15 mouse cellular contexts compared by ENCODE assay signal in genomic region chr1:165230691-165231090, GRCm38 (mm10). TPM values are rescaled to one million over a fixed set of nuclear protein-coding genes. Genes with fewer than 3 reads are reported as not detected.
DNase-seq lines count a peak whose midpoint lies in the region; ATAC-seq and TF ChIP-seq lines count a peak whose summit lies in the region.
"Had no signal": no experiment of that assay in that cellular context is flagged by ENCODE, and none has a peak within 500 bp of the region (broad histone marks: within the 10 kb centered on the region; RNA-seq: fewer than 3 reads in every experiment).

No protein-coding gene starts in this region.

- dilution Hi-C loops in CH12.LX (cut with MboI; ENCODE audit: extremely low pct_ligation_motif_present, extremely low pct_unique_long_range_greater_than_20kb, low sequenced_read_pairs), result no loop called here

- H3K4me3 ChIP-seq in forebrain, postnatal 0 days (ENCODE audit: low read depth, low read length), result no peak overlapping the region
- H3K4me3 ChIP-seq in forebrain, embryonic 12.5 days (replicated peaks), result no peak overlapping the region
- no peak overlapping the region for H3K4me3 ChIP-seq in liver, postnatal 0 days (ENCODE audit: low read depth, low read length)
- no peak overlapping the region for H3K4me3 ChIP-seq in CH12.LX (replicated peaks in 1 of 3; ENCODE audit: low read depth in 2 of 3, low read length in 2 of 3, poor library complexity in 1 of 3)
- H3K4me3 ChIP-seq: liver, embryonic 13.5 days; neural tube, embryonic 15.5 days had no signal

- WGBS in forebrain, postnatal 0 days, result 96% methylated on average over 4 of the region's 4 CpGs
- 97% methylated on average over 4 of the region's 4 CpGs for whole genome bisulfite sequencing in forebrain, embryonic 12.5 days
- 87% methylated on average over 4 of the region's 4 CpGs for WGBS in liver, postnatal 0 days (ENCODE audit: insufficient replicate concordance)

- no peaks in the 10 kb centered on the region for H3K27me3 ChIP-seq in forebrain, postnatal 0 days (ENCODE audit: insufficient read depth, low read length)
- no peaks in the 10 kb centered on the region for H3K27me3 ChIP-seq in forebrain, embryonic 12.5 days
- H3K27me3 ChIP-seq in liver, postnatal 0 days (ENCODE audit: insufficient read depth, low read length), result no peaks in the 10 kb centered on the region
- no peaks in the 10 kb centered on the region for H3K27me3 ChIP-seq in CH12.LX (replicated peaks)
- H3K27me3 ChIP-seq: liver, embryonic 13.5 days; neural tube, embryonic 15.5 days had no signal

- TF ChIP-seq RAD21 in CH12.LX (IDR thresholded peaks at IDR 0.05; ENCODE audit: low read depth, low read length), result peak; percentile 38

- peaks cover 7% of the 10 kb centered on the region for H3K36me3 ChIP-seq in forebrain, postnatal 0 days (ENCODE audit: insufficient read depth)
- H3K36me3 ChIP-seq in forebrain, embryonic 12.5 days (replicated peaks), result peaks cover 7% of the 10 kb centered on the region
- H3K36me3 ChIP-seq in liver, postnatal 0 days (replicated peaks; ENCODE audit: insufficient read depth, low read length), result peaks cover 12% of the 10 kb centered on the region; the same call in 1 of the 2 replicates
- peaks cover 6 to 25% of the 10 kb centered on the region in 2 experiments for H3K36me3 ChIP-seq in CH12.LX (replicated peaks in 1 of 2; ENCODE audit: control insufficient read depth in 1 of 2, insufficient read depth in 1 of 2, low read length in 1 of 2)

- peaks cover 35% of the 10 kb centered on the region for H3K79me2 ChIP-seq in CH12.LX (replicated peaks; ENCODE audit: control insufficient read depth, extremely low read depth, insufficient read depth, poor library complexity, severe bottlenecking)

- DNase-seq in forebrain, postnatal 0 days, result no peak
- DNase-seq in liver, postnatal 0 days, result no peak
- no peak for DNase-seq in liver
- no peak for DNase-seq in CH12.LX (ENCODE audit: extremely low read depth)
- peak; percentile 49 for DNase-seq in induced T-regulatory cell, adult 2 months (ENCODE audit: low read depth)
- no peak for DNase-seq in layer of hippocampus, adult 9-11 months
- DNase-seq in urinary bladder, postnatal 36 days (ENCODE audit: low spot score in 2 of 2), result no peak
- DNase-seq: cerebellum, adult 11-12 months; gastrocnemius, postnatal 25 days; heart, postnatal 14 days; kidney, postnatal 36 days; liver, embryonic 13.5 days had no signal

- peak; percentile 33; the same call in 1 of the 2 replicates for TF ChIP-seq CTCF in forebrain, postnatal 0 days (IDR thresholded peaks at IDR 0.05; ENCODE audit: low read depth)
- peak; percentile 61 for TF ChIP-seq CTCF in liver, postnatal 0 days (IDR thresholded peaks at IDR 0.05; ENCODE audit: low read depth)
- TF ChIP-seq CTCF in CH12.LX (conservative IDR thresholded peaks at IDR 0.05 in 1 of 2, IDR thresholded peaks at IDR 0.05 in 1 of 2; ENCODE audit: low read depth in 2 of 2, low read length in 2 of 2), result peak; percentile 34 to 54; a peak in 3 of 4 replicates

- peaks cover 6% of the 10 kb centered on the region for H3K4me1 ChIP-seq in forebrain, postnatal 0 days (ENCODE audit: insufficient read depth)
- H3K4me1 ChIP-seq in forebrain, embryonic 12.5 days, result peaks cover 6% of the 10 kb centered on the region
- peaks cover 14% of the 10 kb centered on the region for H3K4me1 ChIP-seq in liver, postnatal 0 days (ENCODE audit: insufficient read depth)
- peaks cover 3 to 18% of the 10 kb centered on the region in 2 experiments; a peak in 3 of 4 replicates for H3K4me1 ChIP-seq in CH12.LX (ENCODE audit: control insufficient read depth in 1 of 2, insufficient read depth in 2 of 2)

- H3K9ac ChIP-seq in forebrain, postnatal 0 days, result no peak overlapping the region
- no peak overlapping the region for H3K9ac ChIP-seq in forebrain, embryonic 12.5 days
- H3K9ac ChIP-seq in liver, postnatal 0 days (replicated peaks), result no peak overlapping the region
- no peak overlapping the region for H3K9ac ChIP-seq in CH12.LX (ENCODE audit: insufficient read depth, low read depth)
- H3K9ac ChIP-seq: liver, embryonic 13.5 days; neural tube, embryonic 15.5 days had no signal

- no peak for TF ChIP-seq EP300 in liver, postnatal 0 days (IDR thresholded peaks at IDR 0.05; ENCODE audit: low read depth)
- no peak for TF ChIP-seq EP300 in CH12.LX (IDR thresholded peaks at IDR 0.05; ENCODE audit: low read length)

- in situ Hi-C loops in CH12.LX (cut with MboI; ENCODE audit: low pct_ligation_motif_present, low pct_unique_long_range_greater_than_20kb, low sequenced_read_pairs), result no loop called here

- ATAC-seq in forebrain, postnatal 0 days, result no peak
- no peak for ATAC-seq in forebrain, embryonic 12.5 days (ENCODE audit: low FRiP score)
- ATAC-seq in liver, postnatal 0 days, result no peak
- ATAC-seq: forebrain, embryonic 16.5 days had no signal

- H3K4me2 ChIP-seq in forebrain, postnatal 0 days (ENCODE audit: low read depth), result no peak overlapping the region
- no peak overlapping the region for H3K4me2 ChIP-seq in forebrain, embryonic 12.5 days
- no peak overlapping the region for H3K4me2 ChIP-seq in liver, postnatal 0 days (ENCODE audit: low read depth, low read length)
- H3K4me2 ChIP-seq in CH12.LX (ENCODE audit: insufficient read depth, low read depth, poor library complexity, severe bottlenecking), result no peak overlapping the region
- H3K4me2 ChIP-seq: liver, embryonic 13.5 days; neural tube, embryonic 15.5 days had no signal

- no peak overlapping the region for H3K27ac ChIP-seq in forebrain, postnatal 0 days (ENCODE audit: low read depth, low read length)
- no peak overlapping the region for H3K27ac ChIP-seq in forebrain, embryonic 12.5 days
- H3K27ac ChIP-seq in liver, postnatal 0 days (ENCODE audit: low read depth), result peak overlapping the region; percentile 83; the same call in 1 of the 2 replicates
- no peak overlapping the region for H3K27ac ChIP-seq in CH12.LX (ENCODE audit: insufficient read depth, low read depth)
- H3K27ac ChIP-seq: liver, embryonic 13.5 days; neural tube, embryonic 15.5 days had no signal

- TF ChIP-seq POLR2A in CH12.LX (IDR thresholded peaks at IDR 0.05; ENCODE audit: low read depth, low read length), result no peak

- H3K9me3 ChIP-seq in forebrain, postnatal 0 days (ENCODE audit: low read length), result no peaks in the 10 kb centered on the region
- H3K9me3 ChIP-seq in forebrain, embryonic 12.5 days, result no peaks in the 10 kb centered on the region
- no peaks in the 10 kb centered on the region for H3K9me3 ChIP-seq in liver, postnatal 0 days (ENCODE audit: low read length)
- no peaks in the 10 kb centered on the region for H3K9me3 ChIP-seq in CH12.LX (replicated peaks; ENCODE audit: low read length)
- H3K9me3 ChIP-seq: liver, embryonic 13.5 days; neural tube, embryonic 15.5 days had no signal

TF ChIP-seq in CH12.LX, 34 proteins besides CTCF, POLR2A, EP300 and RAD21:
- no peak for TF ChIP-seq GABPA (IDR thresholded peaks at IDR 0.05; ENCODE audit: insufficient replicate concordance, low read depth, low read length)
- TF ChIP-seq SMC3 (IDR thresholded peaks at IDR 0.05; ENCODE audit: low read depth, low read length), result peak; percentile 48

RNA-seq across cellular contexts. Expression of gene Tiprl, which starts 6.1 kb away (rescaled TPM):
- total RNA-seq in forebrain, postnatal 0 days (2014; rRNA removed), result 52.4 and 54.8 TPM in 2 replicates
- polyA plus RNA-seq in forebrain, postnatal 0 days (2015; fragmentation: Nextera tagmentation; extraction: Ambion mirVana), result 151 and 152 TPM in 2 replicates
- 106 and 107 TPM in 2 replicates for polyA plus RNA-seq in forebrain, embryonic 12.5 days (2016; fragmentation: Nextera tagmentation; extraction: Ambion mirVana)
- 41.3 and 41.4 TPM in 2 replicates for polyA plus RNA-seq in liver, postnatal 0 days (2015; fragmentation: Nextera tagmentation; extraction: Ambion mirVana)
- total RNA-seq in CH12.LX (2012; rRNA removed), result 34.0 and 36.1 TPM in 2 replicates
- 82.2 and 83.2 TPM in 2 replicates for total RNA-seq in CH12.LX (2014; rRNA removed)
- polyA plus RNA-seq in CH12.LX (2012; ENCODE audit: insufficient read length, low read depth), result 45.7 and 55.1 TPM in 2 replicates

RNA-seq across cellular contexts. Expression of gene Sft2d2, which starts 36.5 kb away (rescaled TPM):
- 7.5 and 8.8 TPM in 2 replicates for total RNA-seq in forebrain, postnatal 0 days (2014; rRNA removed)
- 3.3 and 4.6 TPM in 2 replicates for polyA plus RNA-seq in forebrain, postnatal 0 days (2015; fragmentation: Nextera tagmentation; extraction: Ambion mirVana)
- 10.6 and 11.9 TPM in 2 replicates for polyA plus RNA-seq in forebrain, embryonic 12.5 days (2016; fragmentation: Nextera tagmentation; extraction: Ambion mirVana)
- 7.8 and 8.8 TPM in 2 replicates for polyA plus RNA-seq in liver, postnatal 0 days (2015; fragmentation: Nextera tagmentation; extraction: Ambion mirVana)
- total RNA-seq in CH12.LX (2012; rRNA removed), result 16.8 and 27.2 TPM in 2 replicates
- total RNA-seq in CH12.LX (2014; rRNA removed), result 25.2 and 26.0 TPM in 2 replicates
- polyA plus RNA-seq in CH12.LX (2012; ENCODE audit: insufficient read length, low read depth), result 30.0 and 31.6 TPM in 2 replicates
